Mouse (Mus musculus): ENCODE data around the gene Kdelr3.

Kdelr3 gene

GRCm38 (mm10) chr15:79511553-79512320, 4.5 kb upstream of the Kdelr3 start:
- peak; percentile 85 for DNase-seq (ENCODE audit: inconsistent ontology term)

GRCm38 (mm10) chr15:79513940-79514339, 2.3 kb upstream of the Kdelr3 start:
- no peak for DNase-seq (ENCODE audit: inconsistent ontology term)

GRCm38 (mm10) chr15:79517710-79518109, 1.5 kb downstream of the Kdelr3 start:
- peak; percentile 30 for DNase-seq (ENCODE audit: inconsistent ontology term)

GRCm38 (mm10) chr15:79518571-79518970, 2.4 kb downstream of the Kdelr3 start:
- no peak for DNase-seq (ENCODE audit: inconsistent ontology term)

- DNase-seq (ENCODE audit: inconsistent ontology term) = no peak
Measured at GRCm38 (mm10) chr15:79519400-79520220, 3.4 kb downstream of the Kdelr3 start.

- no peak for DNase-seq (ENCODE audit: inconsistent ontology term)
Measured at GRCm38 (mm10) chr15:79525564-79525963, 9.4 kb downstream of the Kdelr3 start.

GRCm38 (mm10) chr15:79525979-79526768, 10.0 kb downstream of the Kdelr3 start:
- DNase-seq (ENCODE audit: inconsistent ontology term) = no peak

- no peak for DNase-seq (ENCODE audit: inconsistent ontology term)
Measured at GRCm38 (mm10) chr15:79527192-79527591, 11.0 kb downstream of the Kdelr3 start.

- no peak for DNase-seq (ENCODE audit: inconsistent ontology term)
Measured at GRCm38 (mm10) chr15:79527991-79528639, 11.9 kb downstream of the Kdelr3 start.

GRCm38 (mm10) chr15:79529935-79530334, 13.7 kb downstream of the Kdelr3 start:
- DNase-seq (ENCODE audit: inconsistent ontology term) = peak; percentile 43

- DNase-seq (ENCODE audit: inconsistent ontology term) = no peak
Measured at GRCm38 (mm10) chr15:79533796-79534195, 17.6 kb downstream of the Kdelr3 start.

GRCm38 (mm10) chr15:79543968-79544367, 27.8 kb downstream of the Kdelr3 start:
- DNase-seq (ENCODE audit: inconsistent ontology term) = no peak

- DNase-seq (ENCODE audit: inconsistent ontology term) = no peak
Measured at GRCm38 (mm10) chr15:79545496-79545895, 29.3 kb downstream of the Kdelr3 start.

GRCm38 (mm10) chr15:79545921-79546399, 29.7 kb downstream of the Kdelr3 start:
- peak; percentile 83 for DNase-seq (ENCODE audit: inconsistent ontology term)

- DNase-seq (ENCODE audit: inconsistent ontology term) = peak; percentile 98
Measured at GRCm38 (mm10) chr15:79546410-79547288, 30.4 kb downstream of the Kdelr3 start, which contains the start of gene Ddx17. Gene Ddx17 (minus strand): TSS chr15:79546741.

- no peak for DNase-seq (ENCODE audit: inconsistent ontology term)
Measured at GRCm38 (mm10) chr15:79547289-79547820, 31.1 kb downstream of the Kdelr3 start.

GRCm38 (mm10) chr15:79548226-79548625, 32.0 kb downstream of the Kdelr3 start:
- no peak for DNase-seq (ENCODE audit: inconsistent ontology term)

GRCm38 (mm10) chr15:79552566-79552965, 36.4 kb downstream of the Kdelr3 start:
- DNase-seq (ENCODE audit: inconsistent ontology term) = no peak

- no peak for DNase-seq (ENCODE audit: inconsistent ontology term)
Measured at GRCm38 (mm10) chr15:79559649-79560048, 43.4 kb downstream of the Kdelr3 start.

GRCm38 (mm10) chr15:79562417-79562816, 46.2 kb downstream of the Kdelr3 start:
- DNase-seq (ENCODE audit: inconsistent ontology term) = no peak

Measured in Muller cell, postnatal 12 days (primary cell).